Mouse (Mus musculus): ENCODE results near the gene Baiap3. TPM values are rescaled to one million over a fixed set of nuclear protein-coding genes. Genes with fewer than 3 reads are reported as not detected.

Baiap3 gene
- 10 to 100 TPM; 12.8 to 44.5 (median 22.1) TPM for total RNA-seq (2022)

DNA sequence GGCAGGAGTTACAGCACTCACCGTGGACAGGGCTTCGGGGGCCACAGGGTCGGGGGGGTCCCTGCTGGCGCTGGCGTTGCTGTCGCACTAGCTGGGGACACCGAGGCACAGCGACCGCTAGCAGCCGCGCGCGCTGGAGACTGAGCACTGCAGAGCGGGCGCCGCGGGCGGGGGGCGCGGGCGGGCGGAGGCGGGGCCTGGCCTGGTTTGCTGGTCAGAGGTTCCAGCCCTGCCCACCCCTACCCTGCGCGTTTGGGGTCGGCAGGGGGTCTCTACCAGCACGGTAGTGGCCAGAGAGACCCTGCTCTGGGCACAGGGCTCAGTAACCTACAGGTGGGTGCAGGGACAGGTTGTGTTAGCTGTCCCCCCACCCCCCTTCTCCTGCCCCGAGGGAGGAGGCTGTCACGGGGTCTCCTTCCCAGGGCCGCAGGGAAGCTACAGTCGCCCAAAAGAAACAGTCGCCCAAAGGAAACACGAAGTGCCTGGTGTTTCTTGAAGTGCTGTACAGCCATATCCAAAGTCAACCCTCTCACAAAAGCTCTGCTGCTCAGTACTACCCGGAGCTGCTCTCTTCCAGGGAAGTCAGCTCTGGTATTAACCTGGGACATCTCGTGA, at the start of gene Baiap3:
TSS of gene Baiap3 (minus strand) at position 225 of the 615 bp plus-strand sequence.
- no peak for DNase-seq

GRCm38 (mm10) chr17:25298094-25298493, 41.9 kb upstream of the Baiap3 start, which contains the start of gene Prss34:
Gene Prss34 (plus strand): TSS chr17:25298394.
- DNase-seq: no peak

GRCm38 (mm10) chr17:25294111-25294510, 37.9 kb upstream of the Baiap3 start:
- no peak for DNase-seq

DNA sequence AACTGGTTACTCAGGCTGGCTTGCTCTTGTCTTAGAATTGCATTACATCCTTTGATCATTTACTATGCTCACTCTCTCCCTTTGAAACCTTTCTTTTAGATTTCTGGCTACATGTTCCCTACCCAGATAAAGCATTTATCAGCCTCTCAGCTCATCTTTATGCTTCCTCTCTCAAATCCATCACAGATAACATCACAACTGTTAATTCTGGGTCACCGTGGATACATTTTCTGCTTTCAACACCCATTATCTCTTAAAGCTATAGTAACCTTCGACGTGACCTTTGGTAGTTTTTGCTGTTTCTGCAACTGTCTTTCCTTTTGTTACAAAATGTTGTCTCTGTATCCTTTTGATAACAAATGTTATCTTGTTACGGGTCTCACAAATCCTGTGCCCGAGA, 37.3 kb upstream of the Baiap3 start:
- no peak for DNase-seq

- DNase-seq: no peak
These were observed 34.2 kb upstream of the Baiap3 start for GRCm38 (mm10) chr17:25290411-25290810.

GRCm38 (mm10) chr17:25288842-25289241, 32.7 kb upstream of the Baiap3 start:
- no peak for DNase-seq

DNA sequence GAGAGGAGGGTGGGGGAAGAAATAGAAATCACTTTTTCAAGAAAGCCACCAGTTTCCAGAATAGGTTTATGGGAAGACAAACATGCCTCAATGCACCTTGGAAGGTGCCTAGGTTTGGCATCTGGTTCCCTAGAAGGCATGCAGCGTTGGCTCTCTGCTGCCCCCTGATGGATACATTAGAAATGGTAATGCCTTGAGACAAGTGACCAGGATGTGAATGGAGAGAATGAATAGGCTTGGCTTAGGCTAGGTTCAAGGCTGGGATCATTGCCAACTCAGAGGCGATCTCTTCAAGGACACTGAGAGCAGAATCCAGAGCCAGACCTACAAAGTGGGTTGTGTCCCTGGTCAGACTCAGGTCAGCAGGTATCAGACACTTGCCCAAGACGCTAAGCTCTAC, 28.9 kb upstream of the Baiap3 start:
- DNase-seq: peak; percentile 57

DNA sequence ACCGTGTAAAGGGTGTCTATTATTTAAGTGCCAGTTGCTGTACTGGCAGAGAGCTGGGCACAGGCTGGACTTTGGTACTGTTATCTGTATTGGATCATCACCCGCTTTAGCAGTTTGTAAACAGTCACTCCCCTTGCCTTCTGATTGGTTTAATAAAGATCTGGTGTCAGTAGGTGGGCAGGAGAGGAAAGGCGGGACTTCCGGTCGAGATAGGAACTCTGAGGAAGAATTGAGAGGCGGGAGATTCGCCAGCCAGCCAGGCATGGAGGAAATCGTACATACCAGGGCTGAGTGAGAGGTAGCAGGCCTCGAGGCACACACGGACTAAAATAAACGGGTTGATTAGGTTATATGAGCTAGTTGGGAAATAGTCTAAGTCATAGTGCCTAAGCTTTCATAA, 26.0 kb upstream of the Baiap3 start:
- peak; percentile 55 for DNase-seq

DNA sequence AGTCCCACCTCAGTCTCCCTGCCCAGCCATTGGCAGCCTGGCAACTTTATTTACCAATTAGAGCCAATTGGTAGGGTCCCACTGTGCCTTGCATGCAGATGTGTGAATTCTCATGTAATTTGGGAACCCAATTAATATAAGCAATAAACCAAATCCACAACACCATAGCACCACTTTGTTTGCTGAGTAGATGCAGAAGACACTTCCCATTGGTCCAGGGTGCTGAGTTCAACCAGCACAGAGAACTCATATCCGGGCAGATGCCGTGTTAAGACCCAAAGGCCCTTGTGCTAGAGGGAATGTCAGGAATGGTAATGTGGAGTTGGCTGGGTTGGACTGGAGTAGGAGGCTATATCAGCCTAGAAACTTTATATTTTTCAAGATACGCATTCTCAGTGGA, 19.7 kb upstream of the Baiap3 start:
- DNase-seq: no peak

DNA sequence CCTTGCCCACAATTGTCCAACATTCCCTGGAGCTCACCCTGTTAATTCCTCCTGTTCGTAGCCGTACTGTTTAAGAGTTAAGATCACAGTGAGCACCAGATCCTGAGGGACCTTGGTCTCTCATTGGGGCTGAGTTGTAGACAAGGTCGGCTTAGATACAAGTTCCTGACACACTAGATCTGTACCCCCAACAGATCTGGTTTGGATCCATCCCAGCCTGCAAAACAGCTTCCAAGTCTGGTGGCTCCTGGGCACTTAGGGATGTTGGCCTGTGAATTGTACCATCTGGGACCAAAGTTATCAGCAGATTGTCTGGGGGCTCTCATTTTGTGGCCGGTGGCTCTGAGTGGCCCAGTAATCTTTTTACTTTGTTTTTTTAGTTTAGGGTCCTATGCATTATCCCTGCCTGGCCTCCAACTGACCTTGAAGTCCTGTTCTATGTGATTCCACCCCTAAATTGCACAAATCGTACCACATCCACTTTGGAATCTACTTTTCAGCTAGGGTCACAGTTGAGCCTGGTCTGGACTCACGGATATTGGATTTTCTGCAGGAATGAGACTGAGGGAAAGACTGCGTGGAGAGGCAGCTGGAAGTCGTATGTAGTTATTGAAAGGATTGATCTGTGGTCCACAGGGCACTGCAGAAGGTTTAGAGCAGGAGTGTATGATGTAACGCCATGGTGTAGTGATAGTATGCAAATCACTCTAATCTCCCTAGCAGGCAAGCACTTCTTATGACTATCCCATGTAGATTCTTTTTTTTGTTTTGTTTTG, 18.6 kb upstream of the Baiap3 start, which contains the start of gene Ube2i:
TSS of gene Ube2i (minus strand) at position 52 of the 776 bp plus-strand sequence.
- no peak for DNase-seq

DNA sequence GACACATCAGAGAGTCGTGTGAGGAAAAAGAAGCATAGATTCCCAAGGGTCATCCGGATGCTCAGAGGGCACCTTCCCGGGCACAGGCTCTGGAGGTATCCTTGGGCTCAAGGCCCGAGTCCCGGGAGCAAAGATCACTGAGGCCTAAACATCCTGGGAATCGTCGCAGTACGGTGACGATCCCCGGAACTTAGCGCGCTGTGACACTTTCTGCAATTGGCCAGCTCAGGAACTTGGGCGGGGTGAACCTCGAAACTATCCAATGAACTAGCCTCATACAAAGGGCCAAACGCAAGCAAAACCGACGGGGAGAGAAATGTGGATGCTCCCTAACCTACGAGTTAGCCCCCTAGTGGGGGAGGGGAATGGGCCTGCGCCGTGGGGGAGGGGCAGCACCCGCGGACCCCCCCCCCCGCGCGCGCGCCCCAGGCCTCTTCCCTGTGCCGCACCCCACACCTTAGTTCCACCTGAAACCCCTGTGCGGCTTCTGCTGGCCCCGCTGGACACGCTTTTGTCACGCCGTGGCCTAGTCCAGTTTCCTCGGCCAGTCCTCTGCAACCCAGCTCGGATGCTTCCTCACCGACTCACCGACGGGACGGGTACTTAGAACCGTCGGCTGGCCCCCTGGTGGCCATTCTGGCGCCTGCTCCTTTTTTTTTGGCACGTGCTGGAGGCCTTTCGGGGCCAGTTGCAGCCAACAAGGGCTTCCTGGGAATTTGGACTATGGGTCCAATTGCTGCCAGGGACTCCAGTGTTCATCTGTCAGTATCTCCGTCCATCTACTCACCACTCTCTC, 17.7 kb upstream of the Baiap3 start:
- DNase-seq: peak; percentile 92

DNA sequence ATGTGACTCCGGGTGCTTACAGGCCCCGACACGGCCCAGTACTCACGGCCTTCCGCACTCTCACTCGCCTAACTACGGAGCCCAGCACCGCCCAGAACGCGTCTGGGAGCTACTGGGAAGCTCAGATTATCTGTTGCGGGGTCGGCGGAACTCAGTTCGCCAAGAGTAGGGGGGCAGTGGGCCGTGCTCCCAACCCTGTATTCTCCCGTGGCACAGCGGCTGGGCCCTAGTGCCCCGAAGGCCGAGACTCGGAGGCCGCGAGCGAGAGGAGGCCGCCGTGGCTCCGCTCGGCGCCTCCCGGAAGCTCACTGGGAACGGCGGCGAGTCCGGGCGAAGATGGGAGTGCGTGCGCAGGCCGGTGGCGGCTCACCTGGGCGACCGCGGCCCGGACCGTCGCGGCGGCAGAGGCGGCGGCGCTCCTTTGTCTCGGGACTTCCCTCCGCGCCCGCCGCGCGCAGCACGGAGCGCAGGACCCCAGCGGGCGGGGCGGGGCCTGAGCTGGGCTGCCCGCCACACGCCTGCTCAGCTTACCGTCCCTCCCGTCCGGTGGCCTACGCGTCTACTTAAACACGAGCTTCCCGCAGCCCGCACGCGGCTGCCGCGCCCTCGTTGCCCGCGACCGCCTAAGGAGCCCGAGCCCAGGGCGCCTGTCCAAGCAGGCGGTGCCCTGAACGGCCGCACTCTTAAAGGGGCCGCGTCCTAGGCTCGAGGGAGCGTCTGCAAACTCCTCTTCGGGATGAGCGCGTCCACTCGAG, 17.0 kb upstream of the Baiap3 start:
- peak; percentile 84 for DNase-seq

DNA sequence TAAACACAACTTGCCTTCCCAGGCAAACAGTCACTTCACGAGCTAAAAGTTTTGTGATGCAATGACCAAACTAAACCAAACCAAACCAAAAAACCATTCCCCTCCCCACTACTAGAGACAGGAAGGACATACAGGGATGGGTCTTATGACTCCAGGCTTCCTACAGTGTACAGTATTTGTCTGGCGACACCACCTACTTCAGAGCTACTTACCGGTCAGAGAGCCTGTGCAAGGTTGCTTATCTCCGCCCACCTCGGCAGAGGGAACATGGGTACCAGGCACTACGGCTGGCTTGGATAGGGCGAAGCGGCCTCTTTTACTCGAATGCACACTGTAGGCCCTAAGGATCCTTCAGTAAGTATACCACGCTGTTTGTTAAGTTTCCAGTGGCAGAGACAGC, 16.2 kb upstream of the Baiap3 start:
- no peak for DNase-seq

GRCm38 (mm10) chr17:25270795-25271335, 14.7 kb upstream of the Baiap3 start:
- DNase-seq: no peak

- DNase-seq: peak; percentile 75
These were observed 8.3 kb upstream of the Baiap3 start for GRCm38 (mm10) chr17:25264453-25264852.

- no peak for DNase-seq
These were observed 1.7 kb upstream of the Baiap3 start for GRCm38 (mm10) chr17:25257804-25258261.

DNA sequence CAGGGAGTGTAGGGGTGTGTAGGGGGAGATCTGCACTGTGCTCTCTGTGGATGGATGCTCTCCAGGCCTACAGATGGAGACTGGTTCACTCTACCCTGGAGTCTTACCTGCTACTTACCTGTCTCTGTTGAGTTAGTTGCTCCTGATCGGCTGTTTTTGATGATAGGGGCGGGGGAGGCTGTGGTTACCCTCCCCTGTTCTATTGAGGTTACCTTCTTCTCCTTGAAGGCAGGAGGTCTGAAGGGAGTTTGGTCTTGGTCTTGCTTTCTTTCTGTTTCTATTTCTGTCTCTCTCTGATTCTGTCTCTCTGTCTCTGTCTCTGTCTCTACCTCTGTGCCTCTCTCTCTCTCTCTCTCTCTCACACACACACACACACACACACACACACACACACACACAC, 1.1 kb downstream of the Baiap3 start:
- no peak for DNase-seq

DNA sequence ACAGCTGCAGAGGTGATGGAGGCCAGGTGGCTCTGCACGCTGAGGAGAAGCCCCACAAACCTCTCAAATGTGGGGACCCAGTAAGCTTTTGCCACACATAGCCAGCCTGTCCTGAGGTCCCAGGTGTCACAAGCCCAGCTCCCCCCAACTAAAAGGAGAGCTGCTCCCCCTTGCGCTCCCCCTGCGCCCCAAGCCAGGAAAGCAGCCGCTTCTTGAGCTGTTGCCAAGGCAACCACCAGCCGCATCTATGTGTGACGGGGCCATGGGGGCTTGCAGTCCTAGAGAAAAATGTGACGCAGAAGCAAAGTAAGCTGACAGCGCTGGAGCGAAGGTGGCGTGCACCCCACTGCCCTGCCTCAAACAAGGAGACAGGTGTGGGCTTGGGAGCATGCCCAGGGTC, 2.4 kb downstream of the Baiap3 start:
- no peak for DNase-seq

DNA sequence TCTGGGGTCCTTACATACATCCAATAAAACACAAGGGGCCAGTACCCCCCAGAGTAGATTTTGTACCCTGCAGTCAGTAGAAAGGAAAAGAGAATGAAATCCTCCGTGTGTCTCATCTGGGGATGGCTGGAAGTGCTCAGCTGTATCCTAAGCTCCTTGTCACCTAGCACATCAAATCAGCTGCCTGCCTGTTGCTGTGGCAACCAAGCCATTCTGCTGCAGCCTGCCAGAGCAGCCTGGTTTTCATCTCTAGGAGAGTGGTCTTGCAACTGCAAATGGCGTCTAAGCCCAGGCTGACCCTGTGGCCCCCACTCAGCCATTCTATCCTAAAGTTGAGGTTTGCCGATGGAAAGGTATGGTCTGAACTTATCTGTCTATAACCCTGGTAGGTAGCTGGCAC, 3.5 kb downstream of the Baiap3 start:
- no peak for DNase-seq

GRCm38 (mm10) chr17:25250181-25250835, 5.9 kb downstream of the Baiap3 start:
- DNase-seq: no peak

- DNase-seq: no peak
These were observed 8.0 kb downstream of the Baiap3 start for GRCm38 (mm10) chr17:25248033-25248750.
